Mouse (Mus musculus): ENCODE data around the gene Ergic1.
A peak's percentile ranks its signal among the peaks of the same experiment; 100 is the strongest.

Ergic1 gene

DNA sequence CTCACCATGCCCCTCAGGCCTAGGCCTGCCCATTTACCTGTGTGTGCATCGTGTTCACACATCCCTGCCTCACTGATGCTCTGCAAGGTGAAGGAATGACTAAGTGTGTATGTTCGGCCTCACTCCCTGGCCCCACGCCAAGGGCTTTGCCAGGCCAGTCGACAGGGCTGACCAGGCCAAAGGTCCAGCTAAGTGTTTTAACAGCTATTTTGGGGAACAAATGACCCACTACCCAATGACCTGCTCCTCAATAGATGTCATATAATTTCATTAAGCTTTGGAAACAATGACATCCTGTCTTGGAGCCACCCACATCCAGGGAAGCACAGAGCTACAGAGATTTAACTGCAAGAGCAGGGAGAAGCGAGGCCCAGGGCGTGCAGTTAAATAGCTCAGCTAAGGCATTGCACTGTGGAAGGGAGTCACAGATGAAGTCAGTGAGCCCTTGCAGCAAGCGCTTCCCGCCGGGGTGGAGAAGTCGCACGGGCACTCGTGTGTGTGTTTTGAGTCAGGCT lies 41.1 kb downstream of the Ergic1 start:
- peak; percentile 56 for DNase-seq

DNA sequence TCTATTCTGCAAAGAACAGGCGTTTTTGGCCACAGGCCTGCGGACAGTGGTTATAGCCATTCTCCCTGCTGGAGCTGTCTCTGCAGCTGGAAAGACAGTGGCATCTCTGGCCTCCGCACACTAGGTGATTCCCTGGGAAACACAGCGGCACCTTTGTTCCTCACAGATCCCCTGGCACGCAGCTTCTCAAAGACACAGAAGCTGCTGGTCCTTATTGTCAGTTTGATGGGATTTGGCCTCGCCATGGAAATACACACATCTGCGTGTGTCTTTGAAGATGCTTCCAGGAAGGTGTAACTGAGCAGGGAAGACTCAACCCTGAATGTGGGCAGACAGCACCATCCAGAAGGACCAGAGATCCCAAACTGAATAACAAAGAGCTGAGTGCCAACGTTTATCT lies 42.0 kb downstream of the Ergic1 start:
- no peak for DNase-seq

DNA sequence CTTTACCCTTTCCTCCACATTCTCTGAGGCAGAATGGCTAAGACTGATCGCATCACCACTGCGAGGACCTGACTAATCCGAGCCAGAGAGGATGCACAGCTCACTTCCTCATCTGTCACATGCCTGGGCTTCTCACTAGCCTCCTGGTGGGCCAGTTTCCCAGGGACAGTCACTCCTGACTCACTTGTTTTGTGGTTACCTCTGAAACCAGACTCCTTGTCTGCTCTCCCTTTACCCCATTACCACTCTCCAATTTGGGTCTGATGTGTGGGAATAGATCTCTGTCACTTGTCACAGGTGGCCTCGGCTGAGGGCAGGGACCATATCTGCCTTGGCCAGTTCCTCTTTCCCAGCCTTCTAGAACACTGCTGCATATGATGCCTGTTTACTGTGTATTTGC lies 44.3 kb downstream of the Ergic1 start:
- DNase-seq, result no peak

DNA sequence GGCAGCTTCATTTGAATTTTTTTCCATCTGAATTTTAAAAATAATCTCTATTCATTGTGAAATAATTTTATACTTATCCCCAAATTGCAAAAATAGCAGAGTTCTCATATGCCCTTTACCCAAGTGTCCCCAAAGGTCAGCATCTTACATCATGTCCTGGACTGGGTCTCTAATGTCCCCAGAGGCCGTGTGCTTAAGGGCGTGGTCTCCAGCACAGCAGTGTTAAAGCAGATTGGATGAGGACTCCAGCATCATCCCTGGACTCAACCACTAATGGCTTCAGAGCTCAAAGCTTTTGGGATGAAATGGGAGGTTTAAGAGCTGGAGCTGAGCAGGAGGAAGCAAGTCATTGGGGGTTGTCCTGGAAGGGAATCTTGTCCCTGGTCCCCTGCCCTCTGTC lies 45.2 kb downstream of the Ergic1 start:
- no peak for DNase-seq

DNA sequence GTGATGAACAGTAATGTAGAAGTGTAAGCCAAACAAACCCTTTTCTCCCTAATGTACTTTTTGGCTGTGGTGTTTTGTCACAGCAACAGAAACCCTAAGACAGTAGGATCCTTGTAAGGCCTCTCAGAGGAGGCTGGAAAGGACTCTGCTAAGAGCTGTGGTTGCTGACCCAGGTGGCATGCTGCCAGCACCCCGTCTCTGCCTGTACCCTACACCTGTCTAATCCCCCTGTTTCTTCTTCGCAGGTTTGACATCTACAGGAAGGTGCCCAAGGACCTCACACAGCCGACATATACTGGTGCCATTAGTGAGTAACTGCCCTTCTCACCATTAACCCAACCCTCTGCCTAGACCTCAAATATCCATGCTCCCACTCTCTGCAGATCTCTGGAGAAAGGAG lies 47.1 kb downstream of the Ergic1 start:
- DNase-seq, result no peak

DNA sequence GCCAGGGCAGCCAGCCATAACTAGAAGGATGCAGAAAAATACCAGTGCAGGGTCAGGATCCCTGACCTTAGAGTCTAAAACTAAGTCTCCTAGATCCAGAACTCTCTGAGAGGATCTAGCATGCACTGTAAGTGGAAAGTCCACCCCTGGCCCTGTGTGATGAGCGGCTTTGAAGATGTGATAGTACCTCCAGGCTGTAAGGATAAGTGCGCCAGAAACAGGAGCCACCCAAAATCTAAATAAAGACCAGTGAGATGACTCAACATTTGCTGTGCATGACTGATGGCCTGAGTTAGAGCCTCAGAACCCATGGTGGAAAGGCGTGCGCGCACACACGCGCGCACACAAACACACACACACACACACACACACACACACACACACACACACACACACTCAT lies 47.6 kb downstream of the Ergic1 start:
- no peak for DNase-seq

DNA sequence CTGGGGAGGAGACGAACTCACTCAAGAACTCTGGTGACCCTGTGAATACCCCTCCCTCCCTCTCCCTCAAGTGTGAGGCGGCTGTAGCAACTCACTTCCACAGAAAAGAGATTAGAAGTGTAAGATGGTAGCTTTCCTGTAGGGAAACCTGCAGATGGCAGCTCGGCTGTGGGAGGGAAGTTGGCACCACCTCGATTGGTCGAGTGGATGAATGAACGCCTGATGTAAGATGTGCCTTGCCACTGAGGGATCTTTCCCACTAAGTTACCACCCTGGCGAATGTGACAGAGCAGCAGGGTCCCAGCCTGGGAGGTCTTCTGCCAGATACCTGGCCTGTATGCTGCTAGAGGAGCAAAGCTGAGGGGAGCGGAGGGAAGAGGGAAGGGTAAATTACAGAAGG lies 48.5 kb downstream of the Ergic1 start:
- DNase-seq, result no peak

DNA sequence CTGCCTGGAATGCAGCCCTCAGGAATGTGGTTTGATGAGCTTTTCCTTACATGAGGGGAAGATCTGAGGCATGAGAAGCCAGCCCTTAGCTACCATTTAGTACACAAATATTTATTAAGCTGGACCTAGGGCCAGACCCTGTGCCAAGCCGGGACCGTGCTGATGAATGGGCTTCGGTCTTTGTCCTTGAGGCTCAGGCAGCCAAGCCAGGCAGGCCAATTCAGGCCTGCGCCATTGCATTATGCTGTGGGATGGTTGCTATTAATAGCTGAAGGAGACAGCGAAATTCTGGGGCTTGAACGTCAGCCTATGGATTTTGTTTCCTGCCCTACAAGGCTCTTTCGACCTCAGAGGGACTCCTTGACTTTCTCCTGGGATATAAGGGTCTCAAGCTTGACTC lies 50.0 kb downstream of the Ergic1 start:
- DNase-seq, result no peak

DNA sequence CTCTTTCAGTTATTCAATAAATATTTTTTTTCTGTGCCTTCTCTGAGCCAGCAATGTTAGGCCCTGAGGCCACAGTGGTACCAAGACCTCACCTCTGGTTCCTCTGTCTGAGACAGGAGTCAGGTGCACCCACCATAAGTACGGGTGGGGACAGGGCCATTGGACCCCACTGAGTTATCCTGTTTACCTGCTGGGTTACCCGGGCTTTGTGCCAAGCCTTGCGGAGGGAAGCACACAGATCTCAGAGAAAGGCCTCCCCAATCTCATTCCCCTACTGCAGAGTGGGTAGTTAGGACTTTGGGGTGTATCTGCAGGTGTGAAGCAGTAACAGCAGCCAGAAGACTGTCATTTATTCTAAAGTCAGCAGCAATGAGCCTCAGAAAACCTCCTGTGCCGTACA lies 50.6 kb downstream of the Ergic1 start:
- DNase-seq, result no peak

DNA sequence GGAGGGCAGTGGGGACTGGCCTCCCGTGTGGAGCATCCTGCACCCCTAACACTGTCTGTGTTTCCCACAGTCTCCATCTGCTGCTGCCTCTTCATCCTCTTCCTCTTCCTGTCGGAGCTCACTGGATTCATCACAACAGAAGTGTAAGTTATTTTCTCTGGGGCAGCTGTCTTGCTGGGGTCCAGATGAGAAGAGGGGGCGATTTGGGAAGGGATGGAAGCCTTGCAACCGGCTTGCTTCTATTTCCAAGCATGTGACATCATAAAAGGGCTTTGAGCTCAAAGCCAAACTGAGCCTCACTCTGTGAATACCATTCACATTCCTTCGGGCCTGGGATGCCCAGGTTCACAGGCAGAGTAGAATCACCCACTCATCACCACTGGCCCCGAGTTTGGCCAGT lies 53.0 kb downstream of the Ergic1 start:
- no peak for DNase-seq

DNA sequence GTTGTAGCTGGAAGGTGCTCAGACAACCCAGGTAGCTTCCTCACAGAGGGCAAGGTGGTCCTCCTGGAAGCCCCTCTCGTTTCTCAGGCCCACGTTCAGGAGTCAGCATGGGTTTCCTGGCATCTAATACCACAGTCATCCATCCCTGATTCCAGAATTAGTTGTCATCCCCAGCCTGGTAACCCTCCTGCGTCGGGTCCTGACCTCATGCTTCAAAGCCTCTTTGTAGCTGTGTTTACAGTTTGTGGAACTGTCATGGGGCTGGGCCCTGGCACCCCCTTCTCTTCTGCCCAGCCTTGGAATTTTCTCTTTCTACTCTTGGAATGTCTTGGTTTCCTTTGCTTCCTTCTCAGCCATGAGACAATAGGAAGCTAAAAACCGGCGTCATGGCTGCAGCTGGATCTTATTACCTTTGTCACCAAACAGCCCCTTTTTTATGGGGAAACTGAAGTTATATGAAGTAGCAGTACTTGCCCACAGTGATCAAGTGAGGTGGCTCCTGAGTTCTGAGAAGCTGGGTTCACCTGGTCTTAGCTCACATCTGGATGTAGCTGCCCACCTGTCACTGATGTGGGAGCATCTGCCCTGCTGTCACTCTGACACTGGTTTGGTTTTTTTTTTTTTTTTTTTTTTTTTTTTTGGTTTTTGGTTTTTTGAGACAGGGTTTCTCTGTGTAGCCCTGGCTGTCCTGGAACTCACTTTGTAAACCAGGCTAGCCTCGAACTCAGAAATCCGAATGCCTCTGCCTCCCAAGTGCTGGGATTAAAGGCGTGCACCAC lies 53.6 kb downstream of the Ergic1 start:
- DNase-seq, result no peak

DNA sequence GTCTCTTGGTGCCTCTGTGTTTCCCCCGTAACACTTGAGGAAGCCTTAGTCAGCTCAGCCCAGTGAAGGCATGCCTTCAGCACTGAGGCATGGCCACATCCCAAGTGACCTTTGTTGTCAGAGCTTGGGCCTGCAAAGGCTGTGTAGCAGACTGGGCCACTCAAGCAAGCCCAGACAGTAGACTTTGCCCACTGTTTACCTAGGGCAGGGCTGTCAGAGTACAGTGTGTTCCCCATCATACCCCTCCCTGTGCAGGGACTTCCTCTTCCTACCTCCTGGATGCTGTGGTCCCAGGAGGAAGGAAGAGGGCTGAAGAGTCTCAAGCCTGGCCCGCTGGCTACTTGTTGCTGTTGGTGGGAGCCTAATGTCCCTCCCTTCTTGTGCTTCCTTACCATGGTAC lies 55.4 kb downstream of the Ergic1 start:
- peak; percentile 16 for DNase-seq

DNA sequence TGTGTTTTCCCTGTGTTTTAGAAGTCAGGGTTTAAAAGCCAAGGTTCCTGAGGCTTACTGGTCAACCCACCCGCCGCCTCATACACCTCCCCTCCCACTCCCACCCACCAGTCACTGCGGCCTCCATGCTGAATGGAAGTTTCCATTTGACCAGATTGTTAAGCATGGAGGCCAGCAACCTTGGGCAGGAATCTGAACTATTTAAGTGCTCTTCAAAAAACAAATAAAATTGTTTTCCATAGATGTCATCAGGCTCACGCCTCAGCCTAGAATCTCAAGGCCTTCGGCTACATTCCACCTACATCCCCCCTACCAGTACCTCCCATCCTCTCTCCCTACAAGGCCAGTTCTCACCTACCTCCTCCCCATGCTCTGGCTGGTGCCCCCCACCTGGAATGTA lies 57.2 kb downstream of the Ergic1 start:
- DNase-seq, result no peak

DNA sequence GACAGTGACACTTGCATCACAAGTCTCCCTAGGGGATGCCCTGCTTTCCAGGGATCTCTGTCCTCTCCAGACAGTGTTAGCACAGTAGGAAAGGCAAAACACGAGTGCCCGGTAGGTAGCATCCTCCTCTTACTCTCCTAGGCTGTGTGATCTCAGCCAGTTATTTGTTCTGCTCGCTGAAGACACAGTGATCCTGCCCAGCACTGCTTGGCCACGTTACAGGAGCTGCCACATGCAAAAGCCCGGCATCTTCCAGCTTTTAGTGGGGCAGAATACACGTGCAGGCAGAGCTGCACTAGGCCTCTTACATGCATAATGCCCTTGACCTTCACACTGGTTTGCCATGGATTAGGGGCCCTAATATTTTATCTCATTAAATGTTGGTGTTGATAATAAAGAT lies 58.3 kb downstream of the Ergic1 start:
- no peak for DNase-seq

DNA sequence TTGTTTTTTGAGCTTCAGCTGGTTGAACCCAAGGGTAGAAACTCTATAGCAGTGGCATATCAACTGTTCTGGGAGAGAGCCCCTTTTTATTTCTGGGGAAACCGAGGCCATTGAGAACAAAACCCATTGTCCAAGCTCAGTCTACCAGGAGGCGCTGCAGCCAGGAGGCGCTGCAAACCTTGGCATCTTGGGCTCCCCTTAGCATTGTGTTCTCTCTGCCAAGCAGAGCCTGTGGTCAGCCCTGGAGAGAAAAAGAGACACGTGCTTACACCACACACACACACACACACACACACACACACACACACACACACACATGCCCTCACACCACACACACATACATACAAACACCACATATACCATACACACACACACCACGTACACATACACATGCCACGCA lies 59.0 kb downstream of the Ergic1 start:
- DNase-seq, result no peak

DNA sequence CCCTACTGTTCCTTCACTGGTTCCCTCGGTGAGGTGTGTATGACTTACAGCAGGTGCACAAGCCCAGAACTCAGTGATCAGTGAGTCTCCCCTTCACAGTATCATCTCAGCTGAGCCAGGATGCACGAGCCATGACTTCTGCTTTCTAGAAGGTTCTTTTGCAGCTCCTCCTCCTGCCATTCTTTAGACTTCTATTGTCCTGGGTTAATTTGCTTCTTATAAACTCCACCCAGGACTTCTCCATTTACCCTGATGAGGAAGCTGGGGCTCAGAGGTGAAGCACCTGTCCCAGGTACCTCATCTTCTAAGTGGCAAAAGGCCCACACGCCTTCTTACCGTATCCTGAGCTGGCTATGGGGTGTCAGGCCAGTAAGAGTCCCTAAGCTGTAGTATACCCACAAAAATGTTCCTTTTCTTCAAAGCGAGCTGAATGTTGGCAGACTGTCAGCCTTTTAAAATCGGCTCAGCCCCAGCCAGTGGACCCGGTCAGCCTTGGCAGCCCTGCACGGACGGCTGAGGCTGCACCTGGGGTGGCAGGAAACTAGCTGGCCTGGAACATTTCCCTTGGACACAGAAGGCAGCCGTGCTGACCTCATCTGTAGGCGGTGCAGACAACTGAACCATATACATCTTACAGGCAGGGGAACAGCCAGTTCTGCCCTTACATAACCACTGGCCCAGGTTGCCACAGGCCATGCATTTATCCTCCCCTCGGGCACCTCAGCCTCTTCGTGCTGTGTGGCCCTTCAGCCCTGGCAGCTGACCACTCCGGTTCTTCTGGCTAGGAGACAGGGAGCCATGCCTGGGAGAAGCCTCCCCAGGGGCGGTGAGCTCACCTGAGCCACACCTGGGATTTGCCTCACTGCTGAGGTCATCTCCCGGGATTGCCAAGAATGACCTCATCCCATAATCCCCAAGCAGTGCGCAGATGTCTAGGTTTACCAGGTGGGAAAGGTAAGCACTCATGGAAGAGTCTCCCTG lies 59.8 kb downstream of the Ergic1 start:
- DNase-seq, result no peak

DNA sequence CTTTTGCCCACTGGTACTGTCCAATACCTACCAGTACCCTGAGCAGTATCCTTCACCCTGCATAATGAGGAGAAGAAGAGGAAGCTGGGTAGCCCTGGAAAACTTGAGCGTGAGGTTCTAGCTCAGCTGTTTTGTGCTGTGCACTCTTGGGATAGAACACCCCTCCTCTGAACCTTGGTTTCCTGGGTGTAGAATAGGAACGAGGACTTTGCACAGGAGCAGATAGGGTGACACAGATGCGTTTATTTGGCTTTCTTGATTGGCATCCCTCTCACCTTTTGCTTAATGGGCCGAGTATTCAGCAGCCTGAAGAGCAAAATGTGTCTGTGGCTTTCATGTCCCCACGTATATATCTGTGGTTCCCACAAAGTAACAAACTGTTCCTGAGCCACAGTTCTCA lies 60.6 kb downstream of the Ergic1 start:
- no peak for DNase-seq

DNA sequence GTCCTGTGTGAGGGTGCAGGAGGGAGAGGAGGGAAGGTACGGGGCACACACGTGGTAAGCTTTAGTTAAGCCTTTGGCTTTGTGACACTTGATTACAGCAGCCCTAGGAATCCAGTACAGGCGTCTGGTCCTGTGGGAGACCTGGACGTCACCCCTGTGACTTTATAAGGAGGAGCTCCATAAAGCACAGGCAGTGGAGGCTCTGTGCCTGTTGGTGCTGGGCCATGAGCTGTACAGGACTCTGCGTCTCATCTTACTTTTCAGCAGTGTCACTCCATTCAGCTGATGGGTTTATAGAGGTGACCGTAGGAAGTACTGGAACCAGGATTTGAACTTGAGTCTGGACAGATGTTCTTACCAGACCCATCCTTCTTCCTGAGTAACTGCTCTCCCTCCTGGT lies 62.7 kb downstream of the Ergic1 start:
- no peak for DNase-seq

DNA sequence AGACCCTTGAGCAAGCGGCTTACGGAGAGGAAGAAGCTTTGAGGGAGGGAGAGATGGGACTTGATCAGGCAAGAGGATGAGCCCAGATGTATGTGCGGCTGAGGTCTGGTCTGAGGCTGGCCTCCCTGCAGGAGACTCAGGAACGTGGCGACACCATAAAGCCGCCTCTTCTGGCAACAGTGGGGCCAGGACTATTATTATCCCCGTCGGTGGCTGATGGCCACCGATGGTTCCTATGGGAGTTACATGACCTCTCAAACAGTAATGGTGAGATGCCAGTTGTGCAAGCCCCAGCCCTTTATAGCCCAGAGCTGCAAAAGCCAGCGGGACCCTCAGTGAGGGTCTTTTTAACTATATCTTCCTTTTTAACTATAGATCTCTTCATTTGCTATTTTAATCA lies 63.7 kb downstream of the Ergic1 start:
- DNase-seq, result no peak

DNA sequence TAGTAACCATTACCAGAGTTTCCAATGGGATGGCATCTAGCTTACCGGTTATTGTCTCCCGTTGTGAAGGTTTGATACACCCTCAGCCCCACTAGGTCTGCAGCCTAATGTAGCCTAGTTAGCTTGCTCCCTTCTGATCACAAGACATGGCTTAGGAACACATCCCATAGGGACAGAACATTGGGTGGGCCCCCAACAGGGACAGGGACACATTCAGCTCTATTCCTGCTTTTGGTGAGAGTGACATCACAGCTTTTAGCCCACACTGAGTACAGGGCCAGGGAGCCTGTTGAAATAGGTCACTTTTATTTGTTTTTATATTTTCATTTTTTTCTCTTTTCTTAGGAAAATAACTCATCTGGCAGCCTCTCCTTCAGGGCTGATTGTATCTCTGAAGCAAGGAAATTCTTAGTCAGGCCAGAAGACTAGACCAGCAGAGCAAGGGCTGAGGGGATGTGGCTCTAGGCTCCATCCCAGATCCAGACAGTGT lies 64.3 kb downstream of the Ergic1 start:
- no peak for DNase-seq

DNA sequence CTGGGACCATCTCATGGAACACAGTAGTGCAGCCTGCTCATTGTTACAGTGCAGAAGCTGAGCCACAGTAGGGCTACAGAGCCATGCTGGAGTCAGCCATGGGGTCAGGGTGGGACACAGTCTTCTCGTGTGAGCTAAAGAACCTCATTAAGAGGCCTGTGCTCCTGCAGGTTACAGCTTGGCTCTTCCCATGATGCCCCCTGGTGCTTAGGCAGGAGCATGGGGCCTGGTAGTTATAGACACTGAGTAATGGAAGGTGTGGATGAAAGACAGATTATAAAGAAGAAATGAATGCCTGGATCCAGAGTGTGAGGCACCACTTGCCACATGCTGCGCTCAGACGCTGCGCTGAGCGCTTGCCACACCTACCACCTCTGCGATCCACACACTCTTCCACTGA lies 67.2 kb downstream of the Ergic1 start:
- no peak for DNase-seq

DNA sequence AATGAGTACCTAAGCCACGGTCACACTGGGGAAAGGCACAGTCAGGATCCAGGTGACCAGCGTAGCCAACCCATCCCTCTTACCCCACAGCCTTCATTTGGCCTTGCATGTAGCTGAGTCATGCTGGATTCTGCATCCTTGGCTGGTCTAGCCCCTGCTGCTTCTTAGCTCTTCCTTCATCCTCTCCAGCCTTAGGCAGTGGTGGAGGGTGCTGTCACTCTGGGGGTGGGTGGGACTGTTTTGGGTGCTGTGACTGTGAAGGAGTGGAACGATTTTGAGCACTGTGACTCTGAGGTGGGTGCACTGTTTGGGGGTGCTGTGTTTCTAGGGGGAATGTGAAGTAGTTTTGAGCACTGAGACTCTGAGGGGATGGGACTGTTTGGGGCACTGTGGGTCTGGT lies 67.6 kb downstream of the Ergic1 start:
- DNase-seq, result no peak

DNA sequence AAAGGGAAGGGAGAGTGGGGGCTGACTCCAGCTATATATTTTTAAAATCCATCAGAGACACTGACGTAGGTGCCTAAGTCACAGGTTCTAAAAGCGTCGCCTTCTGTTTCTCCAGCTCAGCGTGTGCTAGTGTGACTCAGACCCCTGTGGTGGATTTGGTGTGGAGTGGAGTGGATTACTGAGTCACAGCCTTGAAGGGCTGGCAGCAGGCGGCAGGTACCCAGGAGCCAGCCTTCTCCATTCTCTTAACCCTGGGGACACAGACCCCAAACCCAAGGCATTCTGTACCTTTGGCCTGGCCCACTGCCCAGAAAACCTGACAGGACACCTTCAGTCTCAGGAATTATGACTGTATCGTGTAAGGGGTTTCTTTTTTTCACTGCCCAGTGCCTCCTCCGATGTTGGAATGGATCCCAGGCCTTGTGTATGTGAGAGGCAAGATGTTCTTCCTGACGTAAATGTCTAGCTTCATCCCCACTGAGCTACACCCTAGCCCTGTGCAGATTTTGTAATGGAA lies 70.6 kb downstream of the Ergic1 start:
- DNase-seq, result no peak

DNA sequence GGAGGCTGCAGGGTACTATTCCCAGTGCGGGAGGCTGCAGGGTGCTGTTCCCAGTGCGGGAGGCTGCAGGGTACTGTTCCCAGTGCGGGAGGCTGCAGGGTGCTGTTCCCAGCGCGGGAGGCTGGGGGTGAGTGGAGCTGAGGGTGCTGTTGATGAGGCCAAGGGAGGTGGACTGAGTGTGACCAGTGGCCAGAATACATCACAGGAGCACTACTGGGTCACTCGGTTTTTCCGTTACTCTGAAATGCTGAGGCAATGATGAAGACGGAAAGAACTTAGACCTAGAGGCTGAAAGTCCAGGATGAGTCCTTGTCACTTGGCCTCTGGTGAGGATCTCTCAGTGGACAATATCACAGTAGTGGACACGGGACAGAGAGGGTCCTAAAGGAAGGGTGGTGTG lies 71.9 kb downstream of the Ergic1 start:
- DNase-seq, result no peak

Measured in liver (tissue).